Mouse (Mus musculus): ENCODE results near the gene Notum. TPM values are rescaled to one million over a fixed set of nuclear protein-coding genes. Genes with fewer than 3 reads are reported as not detected.

The Notum gene
- polyA plus RNA-seq, 1 experiment = 0.63 TPM

GRCm38 (mm10) chr11:120623961-120624679, 36.9 kb downstream of the Notum start:
- peak; percentile 65 for TF ChIP-seq CTCF (IDR thresholded peaks at IDR 0.05; ENCODE audit: borderline replicate concordance, insufficient read depth, low read length)
- no peak for TF ChIP-seq POLR2A (IDR thresholded peaks at IDR 0.05; ENCODE audit: low read depth, low read length)
- H3K4me1 ChIP-seq (ENCODE audit: control insufficient read depth, insufficient read depth, low read length) = no peaks in the 10 kb centered on the region; the same call in 1 of the 2 replicates
- H3K4me3 ChIP-seq (ENCODE audit: insufficient read depth, low read length) = peak overlapping the region; percentile 88
- peak overlapping the region; percentile 24; the same call in 1 of the 2 replicates for H3K27ac ChIP-seq (ENCODE audit: insufficient read depth, low read length)

- H3K4me3 ChIP-seq (ENCODE audit: insufficient read depth, low read length) = no peak overlapping the region
- H3K27ac ChIP-seq (ENCODE audit: insufficient read depth, low read length) = no peak overlapping the region
- TF ChIP-seq POLR2A (IDR thresholded peaks at IDR 0.05; ENCODE audit: low read depth, low read length) (no peak), CTCF (IDR thresholded peaks at IDR 0.05; ENCODE audit: borderline replicate concordance, insufficient read depth, low read length) (no peak)
- no peaks in the 10 kb centered on the region; the same call in 1 of the 2 replicates for H3K4me1 ChIP-seq (ENCODE audit: control insufficient read depth, insufficient read depth, low read length)
Measured at GRCm38 (mm10) chr11:120622805-120623204, 38.2 kb downstream of the Notum start.

GRCm38 (mm10) chr11:120620195-120620594, 40.8 kb downstream of the Notum start:
- H3K4me1 ChIP-seq (ENCODE audit: control insufficient read depth, insufficient read depth, low read length) = no peaks in the 10 kb centered on the region

GRCm38 (mm10) chr11:120618619-120619535, 42.1 kb downstream of the Notum start:
- TF ChIP-seq POLR2A (IDR thresholded peaks at IDR 0.05; ENCODE audit: low read depth, low read length) (no peak), CTCF (IDR thresholded peaks at IDR 0.05; ENCODE audit: borderline replicate concordance, insufficient read depth, low read length) (no peak)
- H3K4me3 ChIP-seq (ENCODE audit: insufficient read depth, low read length) = no peak overlapping the region

More at GRCm38 (mm10) chr11:120620195-120620594, 40.8 kb downstream of the Notum start:
- Histone ChIP-seq H3K27ac (ENCODE audit: insufficient read depth, low read length) (no peak overlapping the region), H3K4me3 (ENCODE audit: insufficient read depth, low read length) (no peak overlapping the region)
- TF ChIP-seq CTCF (IDR thresholded peaks at IDR 0.05; ENCODE audit: borderline replicate concordance, insufficient read depth, low read length) (no peak), POLR2A (IDR thresholded peaks at IDR 0.05; ENCODE audit: low read depth, low read length) (no peak)

GRCm38 (mm10) chr11:120617519-120618112, 43.4 kb downstream of the Notum start, which contains the start of gene Pcyt2:
Gene Pcyt2 (minus strand): TSS chr11:120617936.
- Histone ChIP-seq H3K4me1 (ENCODE audit: control insufficient read depth, insufficient read depth, low read length) (no peaks in the 10 kb centered on the region), H3K27ac (ENCODE audit: insufficient read depth, low read length) (peak within 1 kb of the TSS; percentile 24), H3K4me3 (ENCODE audit: insufficient read depth, low read length) (peak within 1 kb of the TSS; percentile 84)
- TF ChIP-seq POLR2A (IDR thresholded peaks at IDR 0.05; ENCODE audit: low read depth, low read length) (peak; percentile 86), CTCF (IDR thresholded peaks at IDR 0.05; ENCODE audit: borderline replicate concordance, insufficient read depth, low read length) (no peak)

More at GRCm38 (mm10) chr11:120618619-120619535, 42.1 kb downstream of the Notum start:
- Histone ChIP-seq H3K27ac (ENCODE audit: insufficient read depth, low read length) (no peak overlapping the region), H3K4me1 (ENCODE audit: control insufficient read depth, insufficient read depth, low read length) (no peaks in the 10 kb centered on the region)

GRCm38 (mm10) chr11:120616617-120617294, 44.2 kb downstream of the Notum start:
- H3K4me3 ChIP-seq (ENCODE audit: insufficient read depth, low read length) = peak overlapping the region; percentile 84
- H3K4me1 ChIP-seq (ENCODE audit: control insufficient read depth, insufficient read depth, low read length) = no peaks in the 10 kb centered on the region
- no peak overlapping the region for H3K27ac ChIP-seq (ENCODE audit: insufficient read depth, low read length)
- TF ChIP-seq CTCF (IDR thresholded peaks at IDR 0.05; ENCODE audit: borderline replicate concordance, insufficient read depth, low read length) (no peak), POLR2A (IDR thresholded peaks at IDR 0.05; ENCODE audit: low read depth, low read length) (no peak)

- H3K4me3 ChIP-seq (ENCODE audit: insufficient read depth, low read length) = no peak overlapping the region
- TF ChIP-seq POLR2A (IDR thresholded peaks at IDR 0.05; ENCODE audit: low read depth, low read length) (no peak), CTCF (IDR thresholded peaks at IDR 0.05; ENCODE audit: borderline replicate concordance, insufficient read depth, low read length) (no peak)
- H3K27ac ChIP-seq (ENCODE audit: insufficient read depth, low read length) = no peak overlapping the region
Measured at GRCm38 (mm10) chr11:120615606-120616203, 45.3 kb downstream of the Notum start.

GRCm38 (mm10) chr11:120615167-120615566, 45.8 kb downstream of the Notum start:
- H3K4me3 ChIP-seq (ENCODE audit: insufficient read depth, low read length) = no peak overlapping the region
- no peak overlapping the region for H3K27ac ChIP-seq (ENCODE audit: insufficient read depth, low read length)
- TF ChIP-seq CTCF (IDR thresholded peaks at IDR 0.05; ENCODE audit: borderline replicate concordance, insufficient read depth, low read length) (no peak), POLR2A (IDR thresholded peaks at IDR 0.05; ENCODE audit: low read depth, low read length) (no peak)
- H3K4me1 ChIP-seq (ENCODE audit: control insufficient read depth, insufficient read depth, low read length) = no peaks in the 10 kb centered on the region

More at GRCm38 (mm10) chr11:120615606-120616203, 45.3 kb downstream of the Notum start:
- H3K4me1 ChIP-seq (ENCODE audit: control insufficient read depth, insufficient read depth, low read length) = no peaks in the 10 kb centered on the region
